Mouse (Mus musculus) MEL (cell line): ENCODE results near the gene Aff3. TPM values are rescaled to one million over a fixed set of nuclear protein-coding genes. Genes with fewer than 3 reads are reported as not detected.

Source experiments
- DNase-seq: peaks from one replicate; pipeline ENCODE4 v3.0.0; 2011; ENCODE audit warnings: low read depth, low spot score
- H3K27ac ChIP-seq: 2 replicates; pipeline ENCODE4 v1.5.1; 2012; ENCODE audit warnings: low read depth, mild to moderate bottlenecking, control low read depth, low read length, moderate library complexity; ENCODE audit not compliant: control insufficient read depth
- H3K27me3 ChIP-seq, 2 experiments: fragments of 150-350 bp in 1 of 2; sonication (generic) in 1 of 2; 2 replicates each; pipeline ENCODE4 v1.6.1; 2012; ENCODE audit warnings: low read length in 2 of 2, mild to moderate bottlenecking in 2 of 2, improper control_type of control experiment in 1 of 2, moderate library complexity in 1 of 2; ENCODE audit not compliant: insufficient read depth in 2 of 2, control insufficient read depth in 1 of 2
- H3K36me3 ChIP-seq, 2 experiments: 2 replicates each; pipeline ENCODE4 v1.6.1; 2012 to 2014; ENCODE audit warnings: low read length in 2 of 2, improper control_type of control experiment in 1 of 2, inconsistent platforms in 1 of 2, mild to moderate bottlenecking in 1 of 2; ENCODE audit not compliant: insufficient read depth in 2 of 2, control insufficient read depth in 1 of 2
- H3K4me1 ChIP-seq, 2 experiments: fragments of 150-350 bp in 1 of 2; sonication (generic) in 1 of 2; 2 replicates each; pipeline ENCODE4 v1.6.1; 2012; ENCODE audit warnings: low read length in 2 of 2, improper control_type of control experiment in 1 of 2, mild to moderate bottlenecking in 1 of 2; ENCODE audit not compliant: insufficient read depth in 2 of 2, control insufficient read depth in 1 of 2
- H3K4me3 ChIP-seq, 2 experiments: fragments of 150-350 bp in 1 of 2; sonication (generic) in 1 of 2; 2 replicates each; pipeline ENCODE4 v1.5.1; 2012; ENCODE audit warnings: low read depth in 2 of 2, low read length in 2 of 2, mild to moderate bottlenecking in 2 of 2, moderate library complexity in 2 of 2, control low read depth in 1 of 2, improper control_type of control experiment in 1 of 2; ENCODE audit not compliant: control insufficient read depth in 1 of 2, insufficient read depth in 1 of 2
- H3K79me2 ChIP-seq: 2 replicates; pipeline ENCODE4 v1.6.1; 2012; ENCODE audit warnings: mild to moderate bottlenecking, low read length, moderate library complexity; ENCODE audit not compliant: control insufficient read depth, poor library complexity, insufficient read depth
- H3K9ac ChIP-seq: 2 replicates; pipeline ENCODE4 v1.6.1; 2012; ENCODE audit warnings: low read depth, mild to moderate bottlenecking, control low read depth, low read length, moderate library complexity; ENCODE audit not compliant: control insufficient read depth, poor library complexity, severe bottlenecking
- H3K9me3 ChIP-seq: fragments of 150-350 bp; sonication (generic); replicated peaks from 2 replicates; pipeline ENCODE4 v1.6.1; 2012; ENCODE audit warnings: mild to moderate bottlenecking, low read length, improper control_type of control experiment, moderate library complexity; ENCODE audit not compliant: insufficient read depth
- CHD1 ChIP-seq: IDR thresholded peaks from 2 replicates; pipeline ENCODE4 v1.6.1; 2012; ENCODE audit warnings: low read depth, mild to moderate bottlenecking, inconsistent platforms, low read length, improper control_type of control experiment
- ETS1 ChIP-seq: IDR thresholded peaks from 2 replicates; pipeline ENCODE4 v1.6.1; 2012; ENCODE audit warnings: low read depth, mild to moderate bottlenecking, inconsistent platforms, low read length, improper control_type of control experiment, moderate library complexity
- GABPA ChIP-seq: IDR thresholded peaks from 2 replicates; pipeline ENCODE4 v1.6.1; 2012; ENCODE audit warnings: low read depth, mild to moderate bottlenecking, inconsistent platforms, low read length, improper control_type of control experiment, moderate library complexity
- HCFC1 ChIP-seq: IDR thresholded peaks from 2 replicates; pipeline ENCODE4 v1.6.1; 2012; ENCODE audit warnings: low read depth, mild to moderate bottlenecking, inconsistent platforms, low read length, improper control_type of control experiment, moderate library complexity
- KAT2A ChIP-seq: conservative IDR thresholded peaks from 2 replicates; pipeline ENCODE4 v1.6.1; 2012; ENCODE audit warnings: low read depth, low read length, improper control_type of control experiment, inconsistent platforms
- MEF2A ChIP-seq: IDR thresholded peaks from 2 replicates; pipeline ENCODE4 v1.6.1; 2014; ENCODE audit warnings: low read depth, mild to moderate bottlenecking, inconsistent platforms, low read length, improper control_type of control experiment; ENCODE audit not compliant: poor library complexity, insufficient replicate concordance, severe bottlenecking; ENCODE audit errors: extremely low read depth
- MXI1 ChIP-seq: IDR thresholded peaks from 2 replicates; pipeline ENCODE4 v1.6.1; 2011; ENCODE audit warnings: mild to moderate bottlenecking, low read depth, low read length, improper control_type of control experiment
- NRF1 ChIP-seq: IDR thresholded peaks from 2 replicates; pipeline ENCODE4 v1.6.1; 2014; ENCODE audit warnings: low read depth, mild to moderate bottlenecking, inconsistent platforms, low read length, improper control_type of control experiment, moderate library complexity; ENCODE audit not compliant: poor library complexity, insufficient read depth, severe bottlenecking
- RCOR1 ChIP-seq: IDR thresholded peaks from 2 replicates; pipeline ENCODE4 v1.6.1; 2012; ENCODE audit warnings: low read depth, mild to moderate bottlenecking, inconsistent platforms, low read length, improper control_type of control experiment
- SIN3A ChIP-seq: IDR thresholded peaks from 2 replicates; pipeline ENCODE4 v1.6.1; 2012; ENCODE audit warnings: low read length, improper control_type of control experiment, inconsistent platforms
- SMC3 ChIP-seq: IDR thresholded peaks from 2 replicates; pipeline ENCODE4 v1.6.1; 2011; ENCODE audit warnings: low read depth, low read length, improper control_type of control experiment
- TBP ChIP-seq: IDR thresholded peaks from 2 replicates; pipeline ENCODE4 v1.8.0; 2011; ENCODE audit warnings: low read depth, low read length, improper control_type of control experiment
- TCF12 ChIP-seq: IDR thresholded peaks from 2 replicates; pipeline ENCODE4 v1.6.1; 2014; ENCODE audit warnings: low read depth, mild to moderate bottlenecking, inconsistent platforms, low read length, improper control_type of control experiment, moderate library complexity
- USF1 ChIP-seq: IDR thresholded peaks from 2 replicates; pipeline ENCODE4 v1.6.1; 2014; ENCODE audit warnings: low read depth, mild to moderate bottlenecking, inconsistent platforms, low read length, improper control_type of control experiment, moderate library complexity
- ZNF384 ChIP-seq: IDR thresholded peaks from 2 replicates; pipeline ENCODE4 v1.6.1; 2012; ENCODE audit warnings: low read depth, mild to moderate bottlenecking, inconsistent platforms, low read length, improper control_type of control experiment
- polyA plus RNA-seq, 2 experiments: library from polyadenylated mRNA; stranded (reverse) in 1 of 2; unstranded in 1 of 2; fragments of >175 nt in 1 of 2; fragments of >200 nt in 1 of 2; gene quantifications; 2 replicates each; pipeline versions ENCODE4 v1.2.1 to v1.2.4; 2012; ENCODE audit warnings: low replicate concordance in 2 of 2, low read depth in 1 of 2; ENCODE audit not compliant: insufficient read length in 2 of 2, insufficient read depth in 1 of 2, missing spikeins in 1 of 2
- total RNA-seq: library from RNA; depleted of rRNA; stranded (reverse); fragments of 300-350 nt; gene quantifications from 2 replicates; pipeline ENCODE4 v1.2.3, GENCODE M21; 2012

Gene Aff3
- total and polyA plus RNA-seq, 3 experiments, result 18.5 to 41.1 (median 25.4) TPM

DNA sequence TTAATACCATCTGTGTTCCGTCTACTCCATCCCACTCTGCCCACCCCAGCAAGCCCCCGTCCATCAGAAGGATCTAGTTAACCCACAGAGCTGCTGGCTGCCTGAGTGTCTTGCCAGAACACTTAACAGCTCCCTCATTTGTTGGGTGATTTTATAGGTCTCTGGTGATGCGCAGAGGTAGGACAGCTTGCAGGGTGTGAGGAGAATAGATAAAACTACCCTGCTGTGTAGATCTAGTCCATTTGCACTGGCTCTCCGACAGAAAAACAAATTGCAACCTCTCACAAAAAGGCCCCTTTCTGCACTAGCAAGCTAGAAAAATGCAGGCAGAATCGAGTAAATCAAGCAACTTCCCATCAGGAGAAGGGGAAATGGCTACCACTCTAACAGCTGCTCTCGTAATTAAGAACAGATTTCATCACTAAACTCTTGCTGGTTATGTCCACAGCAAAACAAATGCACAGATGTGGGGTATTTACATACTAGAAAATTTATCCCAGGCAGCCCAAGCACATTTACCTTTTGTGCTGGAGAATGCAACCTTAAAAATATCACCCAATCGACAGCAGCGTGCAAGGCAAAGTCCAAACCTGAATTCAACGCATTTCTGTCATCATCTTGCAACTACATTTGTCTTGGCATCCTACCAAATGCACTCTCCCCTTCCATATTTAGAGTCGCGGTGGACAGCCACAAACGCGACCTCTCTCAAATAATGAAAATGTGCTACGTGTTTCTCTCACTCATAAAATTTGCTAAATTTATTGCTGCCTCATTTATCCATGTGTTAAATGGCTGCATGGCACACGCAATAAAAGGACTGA lies 152.3 kb downstream of the Aff3 start:
- Histone ChIP-seq H3K36me3 (no peaks in the 10 kb centered on the region; a peak in 1 of 4 replicates), H3K79me2 (no peaks in the 10 kb centered on the region; the same call in 1 of the 2 replicates), H3K27ac (no peak overlapping the region), H3K9me3 (no peaks in the 10 kb centered on the region), H3K27me3 (no peaks in the 10 kb centered on the region), H3K4me3 (no peak overlapping the region), H3K4me1 (peaks cover 0 to 2% of the 10 kb centered on the region in 2 experiments; a peak in 1 of 4 replicates), H3K9ac (no peak overlapping the region)
- DNase-seq, result no peak
- TF ChIP-seq SMC3, result no peak
- no peak for TF ChIP-seq MXI1
- TF ChIP-seq MEF2A, result no peak
- TF ChIP-seq HCFC1, result no peak
- no peak for TF ChIP-seq CHD1
- no peak for TF ChIP-seq RCOR1
- TF ChIP-seq GABPA, result no peak

DNA sequence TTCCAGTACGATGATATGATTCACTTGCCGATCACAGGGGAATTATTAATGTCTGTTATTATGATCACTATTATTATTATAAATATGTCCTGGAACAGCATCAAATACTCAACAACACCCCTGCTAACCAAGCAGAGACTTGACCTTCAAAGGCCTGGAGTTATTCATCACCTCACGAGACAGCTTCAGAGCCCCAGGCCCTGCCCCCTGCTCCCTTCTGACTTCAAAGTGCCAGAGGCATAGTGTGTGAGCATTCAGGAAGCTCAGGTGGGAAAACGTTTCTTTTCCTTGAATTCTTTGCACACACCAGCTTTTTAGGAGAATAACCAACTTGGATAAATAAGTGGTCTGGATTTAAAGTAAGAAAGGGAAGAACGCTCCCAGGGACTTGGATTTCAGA lies 153.7 kb downstream of the Aff3 start:
- Histone ChIP-seq H3K9me3 (no peaks in the 10 kb centered on the region), H3K4me3 (no peak overlapping the region), H3K9ac (no peak overlapping the region), H3K36me3 (no peaks in the 10 kb centered on the region; a peak in 1 of 4 replicates), H3K79me2 (no peaks in the 10 kb centered on the region; the same call in 1 of the 2 replicates), H3K4me1 (peaks cover 0 to 2% of the 10 kb centered on the region in 2 experiments; a peak in 1 of 4 replicates), H3K27me3 (no peaks in the 10 kb centered on the region), H3K27ac (no peak overlapping the region)
- no peak for DNase-seq
- TF ChIP-seq TBP (no peak), MXI1 (no peak), ETS1 (no peak), USF1 (no peak), TCF12 (no peak), MEF2A (no peak), NRF1 (no peak), KAT2A (no peak), HCFC1 (no peak), ZNF384 (no peak), SIN3A (no peak)
